Mouse (Mus musculus) B cell, adult (primary cell): ENCODE measurements around the gene Fam205c. TPM values are rescaled to one million over a fixed set of nuclear protein-coding genes. Genes with fewer than 3 reads are reported as not detected.

Source experiments
- total RNA-seq: library from RNA; stranded (reverse); gene quantifications from 4 replicates; pipeline ENCODE4 v1.2.4, GENCODE M21; 2023; ENCODE audit not compliant: inconsistent age

Fam205c gene
- total RNA-seq = not detected in 4 replicates

DNA sequence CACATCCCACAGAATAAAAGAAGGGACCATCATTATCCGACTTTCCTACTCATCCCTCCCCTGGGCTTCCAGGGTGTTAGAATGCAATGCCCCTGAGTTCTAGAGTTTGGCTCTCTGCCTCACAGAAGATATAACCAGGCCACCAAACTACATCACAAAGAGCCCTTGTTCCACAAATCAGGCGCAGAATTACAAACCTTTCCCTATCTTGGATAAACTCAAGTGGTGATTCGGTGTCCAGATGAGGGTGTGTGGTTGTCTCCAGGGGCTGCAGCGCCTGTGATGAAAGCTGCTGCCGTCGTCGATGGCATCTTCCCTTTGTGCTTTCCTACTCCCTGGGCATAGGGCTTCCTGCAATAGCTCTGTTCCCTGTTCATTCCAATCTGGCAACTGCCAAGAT lies at the start of gene Fam205c:
Gene Fam205c (minus strand): TSS at position 101 of the 400 bp plus-strand sequence.

DNA sequence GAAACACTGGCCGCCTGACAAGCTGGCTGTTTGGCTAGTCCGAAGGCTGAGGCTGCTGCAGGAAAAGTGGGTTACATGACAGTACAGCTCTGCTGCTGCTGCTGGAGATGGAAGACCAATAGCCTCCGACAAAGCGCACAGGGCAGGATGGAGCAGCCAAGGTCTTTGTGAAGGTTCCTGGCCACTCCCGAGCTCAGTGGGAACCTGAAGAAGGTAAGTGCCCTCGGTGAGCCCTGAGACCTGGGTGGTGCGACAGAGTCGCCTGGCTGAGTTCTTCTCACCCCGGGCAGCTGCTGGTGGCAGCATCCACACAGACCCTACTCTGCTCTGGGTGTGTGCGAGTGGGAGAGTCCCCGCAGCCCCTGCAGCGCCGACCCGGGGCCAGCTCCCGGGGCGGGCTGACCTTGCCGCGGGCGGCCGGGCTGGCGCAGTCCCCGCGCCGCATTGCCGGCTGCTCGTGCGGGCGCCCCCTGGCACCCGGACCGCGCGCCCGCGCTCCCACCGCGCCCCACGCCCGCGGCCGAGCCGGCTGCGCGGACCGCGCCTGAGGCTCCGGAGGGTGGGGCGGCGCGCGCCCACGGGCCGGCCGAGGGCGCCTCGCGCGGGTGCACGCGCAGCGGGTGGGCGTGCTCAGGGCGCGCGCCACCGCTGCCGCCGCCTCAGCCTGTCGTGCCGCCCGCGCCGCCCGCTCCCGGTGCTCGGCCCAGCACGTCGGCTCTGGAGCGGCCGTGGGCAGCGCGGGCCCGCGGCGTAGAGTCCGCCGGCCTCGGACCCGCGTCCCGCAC lies 42.8 kb upstream of the Fam205c start, which contains the start of gene Phf24:
Gene Phf24 (plus strand): TSS at position 44 of the 785 bp plus-strand sequence.

DNA sequence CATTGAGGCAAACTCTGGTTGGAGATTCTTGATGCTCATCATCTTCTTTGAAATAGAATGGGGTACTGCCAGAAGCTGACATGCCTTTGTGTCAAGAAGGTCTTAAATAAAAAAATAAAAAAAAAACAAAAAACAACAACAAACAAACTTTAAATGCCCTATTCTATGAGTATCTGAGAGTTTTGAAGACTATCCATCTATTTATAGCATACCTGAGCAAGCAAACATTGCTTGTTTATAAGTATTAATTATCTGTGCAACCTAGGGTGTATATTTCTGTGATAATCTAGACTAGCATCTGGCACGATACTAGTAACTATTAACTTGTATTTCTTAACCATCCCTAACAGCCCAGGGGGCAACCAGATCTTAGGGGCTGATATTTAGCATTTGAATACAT lies 17.4 kb downstream of the Fam205c start, which contains the start of gene Gm12394:
Gene Gm12394 (minus strand): TSS at position 101 of the 400 bp plus-strand sequence.

GRCm38 (mm10) chr4:42853788-42854187 lies 20.2 kb downstream of the Fam205c start, which contains the start of gene Fam205a1:
Gene Fam205a1 (minus strand): TSS chr4:42853888.

Other genes with a start within 250 kb of the Fam205c start
- gene Gm2564, start 244.5 kb downstream of the Fam205c start, total RNA-seq = not detected in 4 replicates
- gene Ccl27b, start 219.0 kb downstream of the Fam205c start, total RNA-seq = not detected in 4 replicates
- not detected in 4 replicates for gene Il11ra2, start 212.3 kb downstream of the Fam205c start, total RNA-seq
- not detected in 4 replicates for gene 4930578G10Rik, start 138.7 kb downstream of the Fam205c start, total RNA-seq
- gene Ccl19, start 117.7 kb downstream of the Fam205c start, total RNA-seq = not detected in 4 replicates
- not detected in 4 replicates for gene Ccl21a, start 100.2 kb downstream of the Fam205c start, total RNA-seq
- not detected in 4 replicates for gene Fam205a1, start 20.3 kb downstream of the Fam205c start, total RNA-seq
- gene Gm12394, start 17.5 kb downstream of the Fam205c start, total RNA-seq = not detected in 4 replicates
- gene Phf24, start 42.4 kb upstream of the Fam205c start, total RNA-seq = not detected in 4 replicates
- gene Dnajb5, start 75.6 kb upstream of the Fam205c start, total RNA-seq = 28.3 to 37.5 TPM (median 35.7 TPM) in 4 replicates
- gene 1700022I11Rik, start 95.4 kb upstream of the Fam205c start, total RNA-seq = 0.18 TPM in 1 of 4 replicates, not detected in the others
- gene Vcp, start 126.3 kb upstream of the Fam205c start, total RNA-seq = 107 to 113 TPM (median 110 TPM) in 4 replicates
- gene Fancg, start 136.3 kb upstream of the Fam205c start, total RNA-seq = 27.0 to 33.5 TPM (median 32.5 TPM) in 4 replicates
- 37.4 to 52.2 TPM (median 41.8 TPM) in 4 replicates for gene Pigo, start 151.6 kb upstream of the Fam205c start, total RNA-seq
- gene Stoml2, start 157.5 kb upstream of the Fam205c start, total RNA-seq = 72.2 to 98.5 TPM (median 78.3 TPM) in 4 replicates
- gene Fam214b, start 172.0 kb upstream of the Fam205c start, total RNA-seq = 19.5 to 28.8 TPM (median 22.1 TPM) in 4 replicates
- 0.60 to 1.3 TPM (median 0.92 TPM) in 4 replicates for gene Unc13b, start 184.7 kb upstream of the Fam205c start, total RNA-seq